Mouse (Mus musculus): Measurements from ENCODE around the gene Mapk12. TPM values are rescaled to one million over a fixed set of nuclear protein-coding genes. Genes with fewer than 3 reads are reported as not detected.

Mapk12 gene
- polyA plus RNA-seq, 1 experiment from 2014 or later: 2.3 TPM

- H3K4me2 ChIP-seq: peak overlapping the region; percentile 77
- peaks cover 91% of the 10 kb centered on the region for H3K4me1 ChIP-seq
- no peak for ATAC-seq
- H3K9ac ChIP-seq: peak overlapping the region; percentile 43; the same call in 1 of the 2 replicates
- H3K27ac ChIP-seq: peak overlapping the region; percentile 61
- H3K4me3 ChIP-seq: peak overlapping the region; percentile 64
- H3K36me3 ChIP-seq: no peaks in the 10 kb centered on the region
- no peaks in the 10 kb centered on the region for H3K9me3 ChIP-seq (replicated peaks)
- peaks cover 79% of the 10 kb centered on the region for H3K27me3 ChIP-seq (replicated peaks)
- WGBS (ENCODE audit: insufficient replicate concordance): 51% methylated on average over 7 of the region's 7 CpGs
Measured at GRCm38 (mm10) chr15:89178260-89178860, 37.9 kb upstream of the Mapk12 start.

GRCm38 (mm10) chr15:89177576-89178259, 37.2 kb upstream of the Mapk12 start:
- WGBS (ENCODE audit: insufficient replicate concordance): 29% methylated on average over 4 of the region's 4 CpGs
- Histone ChIP-seq H3K4me1 (peaks cover 97% of the 10 kb centered on the region), H3K36me3 (no peaks in the 10 kb centered on the region), H3K9me3 (replicated peaks) (no peaks in the 10 kb centered on the region), H3K4me2 (peak overlapping the region; percentile 77), H3K4me3 (no peak overlapping the region), H3K27me3 (replicated peaks) (peaks cover 84% of the 10 kb centered on the region), H3K9ac (no peak overlapping the region), H3K27ac (peak overlapping the region; percentile 61)
- ATAC-seq: peak; percentile 36

- H3K27ac ChIP-seq: peak overlapping the region; percentile 61
- no peaks in the 10 kb centered on the region for H3K9me3 ChIP-seq (replicated peaks)
- H3K36me3 ChIP-seq: no peaks in the 10 kb centered on the region
- peaks cover 84% of the 10 kb centered on the region for H3K27me3 ChIP-seq (replicated peaks)
- peaks cover 97% of the 10 kb centered on the region for H3K4me1 ChIP-seq
- ATAC-seq: peak; percentile 1; the same call in 1 of the 2 replicates
- H3K4me3 ChIP-seq: no peak overlapping the region
- H3K9ac ChIP-seq: peak overlapping the region; percentile 3; the same call in 1 of the 2 replicates
- peak overlapping the region; percentile 77 for H3K4me2 ChIP-seq
- 8% methylated on average over 5 of the region's 5 CpGs for WGBS (ENCODE audit: insufficient replicate concordance)
Measured at GRCm38 (mm10) chr15:89177121-89177520, 36.6 kb upstream of the Mapk12 start.

GRCm38 (mm10) chr15:89175411-89176155, 35.1 kb upstream of the Mapk12 start:
- H3K9ac ChIP-seq: no peak overlapping the region
- no peaks in the 10 kb centered on the region for H3K36me3 ChIP-seq
- no peak overlapping the region for H3K27ac ChIP-seq
- no peak overlapping the region for H3K4me3 ChIP-seq
- no peak for ATAC-seq
- 71% methylated on average over 13 of the region's 13 CpGs for WGBS (ENCODE audit: insufficient replicate concordance)
- no peak overlapping the region for H3K4me2 ChIP-seq
- no peaks in the 10 kb centered on the region for H3K9me3 ChIP-seq (replicated peaks)
- H3K4me1 ChIP-seq: peaks cover 91% of the 10 kb centered on the region
- H3K27me3 ChIP-seq (replicated peaks): peaks cover 82% of the 10 kb centered on the region

GRCm38 (mm10) chr15:89174889-89175339, 34.4 kb upstream of the Mapk12 start:
- peaks cover 91% of the 10 kb centered on the region for H3K4me1 ChIP-seq
- no peak overlapping the region for H3K9ac ChIP-seq
- no peaks in the 10 kb centered on the region for H3K9me3 ChIP-seq (replicated peaks)
- no peak overlapping the region for H3K4me3 ChIP-seq
- no peaks in the 10 kb centered on the region for H3K36me3 ChIP-seq
- 0 out of 2 replicates have a peak overlapping the region, but pooled peaks have one; percentile 80 for H3K4me2 ChIP-seq
- H3K27ac ChIP-seq: no peak overlapping the region
- H3K27me3 ChIP-seq (replicated peaks): peaks cover 76% of the 10 kb centered on the region
- 50% methylated on average over 11 of the region's 11 CpGs for WGBS (ENCODE audit: insufficient replicate concordance)
- ATAC-seq: no peak

GRCm38 (mm10) chr15:89173906-89174214, 33.4 kb upstream of the Mapk12 start:
- peak overlapping the region; percentile 56 for H3K9ac ChIP-seq
- H3K4me2 ChIP-seq: peak overlapping the region; percentile 80
- peak overlapping the region; percentile 58 for H3K4me3 ChIP-seq
- peaks cover 92% of the 10 kb centered on the region for H3K4me1 ChIP-seq
- no peaks in the 10 kb centered on the region for H3K36me3 ChIP-seq
- ATAC-seq: peak; percentile 44; the same call in 1 of the 2 replicates
- peaks cover 65% of the 10 kb centered on the region for H3K27me3 ChIP-seq (replicated peaks)
- WGBS (ENCODE audit: insufficient replicate concordance): 4% methylated on average over 15 of the region's 15 CpGs
- H3K9me3 ChIP-seq (replicated peaks): no peaks in the 10 kb centered on the region
- H3K27ac ChIP-seq: 0 out of 2 replicates have a peak overlapping the region, but pooled peaks have one; percentile 34

- Histone ChIP-seq H3K36me3 (peaks cover 3% of the 10 kb centered on the region; the same call in 1 of the 2 replicates), H3K4me3 (peak overlapping the region; percentile 58), H3K4me1 (peaks cover 87% of the 10 kb centered on the region), H3K27me3 (replicated peaks) (peaks cover 59% of the 10 kb centered on the region), H3K9me3 (replicated peaks) (no peaks in the 10 kb centered on the region), H3K9ac (peak overlapping the region; percentile 56), H3K27ac (peak overlapping the region; percentile 38), H3K4me2 (peak overlapping the region; percentile 80)
- under 1% methylated on average over 64 of the region's 65 CpGs for WGBS (ENCODE audit: insufficient replicate concordance)
- ATAC-seq: no peak
Measured at GRCm38 (mm10) chr15:89173024-89173905, 32.8 kb upstream of the Mapk12 start.

GRCm38 (mm10) chr15:89172276-89172935, 31.9 kb upstream of the Mapk12 start:
- ATAC-seq: no peak
- Histone ChIP-seq H3K9ac (peak overlapping the region; percentile 56), H3K4me1 (peaks cover 78% of the 10 kb centered on the region), H3K36me3 (peaks cover 12% of the 10 kb centered on the region), H3K27ac (peak overlapping the region; percentile 38; the same call in 1 of the 2 replicates), H3K4me3 (peak overlapping the region; percentile 58), H3K4me2 (peak overlapping the region; percentile 80), H3K9me3 (replicated peaks) (no peaks in the 10 kb centered on the region), H3K27me3 (replicated peaks) (peaks cover 56% of the 10 kb centered on the region)
- 35% methylated on average over 17 of the region's 17 CpGs for WGBS (ENCODE audit: insufficient replicate concordance)

GRCm38 (mm10) chr15:89171526-89172051, 31.1 kb upstream of the Mapk12 start:
- Histone ChIP-seq H3K4me3 (no peak overlapping the region), H3K36me3 (peaks cover 20% of the 10 kb centered on the region), H3K4me2 (no peak overlapping the region), H3K27ac (no peak overlapping the region), H3K4me1 (peaks cover 73% of the 10 kb centered on the region), H3K27me3 (replicated peaks) (peaks cover 56% of the 10 kb centered on the region), H3K9ac (no peak overlapping the region), H3K9me3 (replicated peaks) (no peaks in the 10 kb centered on the region)
- WGBS (ENCODE audit: insufficient replicate concordance): 71% methylated on average over 5 of the region's 5 CpGs
- ATAC-seq: no peak

- H3K9me3 ChIP-seq (replicated peaks): no peaks in the 10 kb centered on the region
- peaks cover 60% of the 10 kb centered on the region for H3K4me1 ChIP-seq
- H3K27ac ChIP-seq: peak overlapping the region; percentile 50
- no peak for ATAC-seq
- no peak overlapping the region for H3K4me3 ChIP-seq
- H3K4me2 ChIP-seq: no peak overlapping the region
- WGBS (ENCODE audit: insufficient replicate concordance): 39% methylated on average over 3 of the region's 3 CpGs
- H3K27me3 ChIP-seq (replicated peaks): peaks cover 44% of the 10 kb centered on the region
- peaks cover 35% of the 10 kb centered on the region for H3K36me3 ChIP-seq
- H3K9ac ChIP-seq: no peak overlapping the region
Measured at GRCm38 (mm10) chr15:89170102-89170501, 29.6 kb upstream of the Mapk12 start.
